ENCODE assay signal across 10 mouse cellular contexts in genomic region chr11:103356032-103356571, GRCm38 (mm10). TPM values are rescaled to one million over a fixed set of nuclear protein-coding genes. Genes with fewer than 3 reads are reported as not detected.
DNase-seq lines count a peak whose midpoint lies in the region; ATAC-seq and TF ChIP-seq lines count a peak whose summit lies in the region.
"Had no signal": no experiment of that assay in that cellular context is flagged by ENCODE, and none has a peak within 500 bp of the region (broad histone marks: within the 10 kb centered on the region; RNA-seq: fewer than 3 reads in every experiment).

No protein-coding gene starts in this region.

- TF ChIP-seq EP300 in stomach, postnatal 0 days (optimal IDR thresholded peaks at IDR 0.05) = no peak

- H3K27ac ChIP-seq in lung, embryonic 16.5 days (ENCODE audit: low read length) = peak overlapping the region; percentile 71; the same call in 1 of the 2 replicates
- H3K27ac ChIP-seq in intestine, embryonic 15.5 days = peak overlapping the region; percentile 88
- peak overlapping the region; percentile 81 for H3K27ac ChIP-seq in stomach, postnatal 0 days (replicated peaks)
- H3K27ac ChIP-seq in hindbrain, embryonic 14.5 days = no peak overlapping the region

- H3K9me3 ChIP-seq in lung, embryonic 16.5 days (ENCODE audit: control insufficient read depth, low read length) = peaks cover 8% of the 10 kb centered on the region
- no peaks in the 10 kb centered on the region for H3K9me3 ChIP-seq in intestine, embryonic 15.5 days
- H3K9me3 ChIP-seq in stomach, postnatal 0 days (ENCODE audit: control insufficient read depth, low read length) = no peaks in the 10 kb centered on the region
- no peaks in the 10 kb centered on the region for H3K9me3 ChIP-seq in hindbrain, embryonic 14.5 days (ENCODE audit: control insufficient read depth, low read length)

- no peak for ATAC-seq in lung, embryonic 16.5 days (ENCODE audit: low read depth)
- peak; percentile 78 for ATAC-seq in intestine, embryonic 15.5 days
- ATAC-seq in stomach, postnatal 0 days (ENCODE audit: low FRiP score, low TSS enrichment) = peak; percentile 57
- ATAC-seq in hindbrain, embryonic 14.5 days (ENCODE audit: low FRiP score) = no peak
- ATAC-seq: activated CD4-positive, CD25-positive, alpha-beta regulatory T cell, adult 4 months; inflammation-experienced regulatory T-cells, adult 6 months had no signal

- 23% methylated on average over 11 of the region's 11 CpGs for WGBS in lung, embryonic 16.5 days
- WGBS in intestine, embryonic 15.5 days = 18% methylated on average over 11 of the region's 11 CpGs
- WGBS in stomach, postnatal 0 days = 26% methylated on average over 11 of the region's 11 CpGs
- WGBS in hindbrain, embryonic 14.5 days = 31% methylated on average over 9 of the region's 11 CpGs

- peaks cover 9% of the 10 kb centered on the region for H3K36me3 ChIP-seq in lung, embryonic 16.5 days (ENCODE audit: control insufficient read depth, insufficient read depth, low read length)
- 0 out of 2 replicates have a peak, but pooled peaks cover 7% of the 10 kb centered on the region for H3K36me3 ChIP-seq in intestine, embryonic 15.5 days
- no peaks in the 10 kb centered on the region for H3K36me3 ChIP-seq in stomach, postnatal 0 days (ENCODE audit: control insufficient read depth, insufficient read depth, low read length)
- no peaks in the 10 kb centered on the region for H3K36me3 ChIP-seq in hindbrain, embryonic 14.5 days (replicated peaks; ENCODE audit: control insufficient read depth, insufficient read depth)

- H3K4me1 ChIP-seq in lung, embryonic 16.5 days (replicated peaks; ENCODE audit: control insufficient read depth, insufficient read depth, low read length) = peaks cover 26% of the 10 kb centered on the region
- H3K4me1 ChIP-seq in intestine, embryonic 15.5 days (replicated peaks) = peaks cover 30% of the 10 kb centered on the region; the same call in 1 of the 2 replicates
- H3K4me1 ChIP-seq in stomach, postnatal 0 days (replicated peaks; ENCODE audit: control insufficient read depth, insufficient read depth) = 0 out of 2 replicates have a peak, but pooled peaks cover 2% of the 10 kb centered on the region
- peaks cover 14% of the 10 kb centered on the region; the same call in 1 of the 2 replicates for H3K4me1 ChIP-seq in hindbrain, embryonic 14.5 days (replicated peaks; ENCODE audit: control insufficient read depth, insufficient read depth, low read length)

- peaks cover 7% of the 10 kb centered on the region for H3K27me3 ChIP-seq in lung, embryonic 16.5 days (ENCODE audit: control insufficient read depth, insufficient read depth, low read depth, low read length)
- peaks cover 11% of the 10 kb centered on the region for H3K27me3 ChIP-seq in intestine, embryonic 15.5 days (replicated peaks)
- H3K27me3 ChIP-seq in stomach, postnatal 0 days (ENCODE audit: control insufficient read depth, insufficient read depth, low read length) = no peaks in the 10 kb centered on the region; the same call in 1 of the 2 replicates
- peaks cover 22% of the 10 kb centered on the region for H3K27me3 ChIP-seq in hindbrain, embryonic 14.5 days (ENCODE audit: control insufficient read depth, insufficient read depth, low read length)

- H3K4me3 ChIP-seq in lung, embryonic 16.5 days (ENCODE audit: low read length) = peak overlapping the region; percentile 18
- H3K4me3 ChIP-seq in intestine, embryonic 15.5 days (replicated peaks) = peak overlapping the region; percentile 39
- H3K4me3 ChIP-seq in stomach, postnatal 0 days (ENCODE audit: low read depth, low read length) = peak overlapping the region; percentile 19; the same call in 1 of the 2 replicates
- H3K4me3 ChIP-seq in hindbrain, embryonic 14.5 days (replicated peaks; ENCODE audit: low read length) = no peak overlapping the region

- no peak for DNase-seq in lung, adult 18-20 months
- DNase-seq in kidney, postnatal 10 days = peak; percentile 69
- DNase-seq in stomach, postnatal 0 days (ENCODE audit: low spot score) = peak; percentile 81
- no peak for DNase-seq in lung, postnatal 25 days (ENCODE audit: low spot score)
- no peak for DNase-seq in hindbrain, embryonic 14.5 days (ENCODE audit: low spot score)
- DNase-seq: right cerebral cortex, adult 18-20 months had no signal

- peak overlapping the region; percentile 39 for H3K4me2 ChIP-seq in lung, embryonic 16.5 days (ENCODE audit: low read depth, low read length)
- peak overlapping the region; percentile 44 for H3K4me2 ChIP-seq in intestine, embryonic 15.5 days (replicated peaks)
- peak overlapping the region; percentile 38 for H3K4me2 ChIP-seq in stomach, postnatal 0 days (replicated peaks; ENCODE audit: low read depth)
- H3K4me2 ChIP-seq in hindbrain, embryonic 14.5 days (replicated peaks) = no peak overlapping the region

- no peak for TF ChIP-seq CTCF in stomach, postnatal 0 days (IDR thresholded peaks at IDR 0.05; ENCODE audit: low read depth)

- peak overlapping the region; percentile 31 for H3K9ac ChIP-seq in lung, embryonic 16.5 days (ENCODE audit: low read length)
- peak overlapping the region; percentile 49 for H3K9ac ChIP-seq in intestine, embryonic 15.5 days
- peak overlapping the region; percentile 50 for H3K9ac ChIP-seq in stomach, postnatal 0 days (ENCODE audit: low read length)
- no peak overlapping the region for H3K9ac ChIP-seq in hindbrain, embryonic 14.5 days

RNA-seq across cellular contexts. Expression of gene Arhgap27, which starts 7.4 kb away (rescaled TPM):
- polyA plus RNA-seq in lung, embryonic 16.5 days (2015; fragmentation: Nextera tagmentation; extraction: Ambion mirVana) = 14.1 and 15.7 TPM in 2 replicates
- 33.0 and 36.2 TPM in 2 replicates for polyA plus RNA-seq in intestine, embryonic 15.5 days (2015; fragmentation: Nextera tagmentation; extraction: Ambion mirVana)
- polyA plus RNA-seq in stomach, postnatal 0 days (2015; fragmentation: Nextera tagmentation; extraction: Ambion mirVana) = 18.2 and 22.1 TPM in 2 replicates
- 3.9 and 5.4 TPM in 2 replicates for polyA plus RNA-seq in hindbrain, embryonic 14.5 days (2014; fragmentation: Nextera tagmentation; extraction: Ambion mirVana)

RNA-seq across cellular contexts. Expression of gene Plekhm1, which starts 56.4 kb away (rescaled TPM):
- polyA plus RNA-seq in lung, embryonic 16.5 days (2015; fragmentation: Nextera tagmentation; extraction: Ambion mirVana) = 9.8 and 10.2 TPM in 2 replicates
- polyA plus RNA-seq in intestine, embryonic 15.5 days (2015; fragmentation: Nextera tagmentation; extraction: Ambion mirVana) = 5.6 and 6.2 TPM in 2 replicates
- 3.6 and 4.2 TPM in 2 replicates for polyA plus RNA-seq in stomach, postnatal 0 days (2015; fragmentation: Nextera tagmentation; extraction: Ambion mirVana)
- 9.2 and 10.3 TPM in 2 replicates for polyA plus RNA-seq in hindbrain, embryonic 14.5 days (2014; fragmentation: Nextera tagmentation; extraction: Ambion mirVana)

Comparison
In these comparisons a context has a peak if more than half of its experiments do, and no peak if none do; other contexts are left out.
1. ATAC-seq: peak in intestine, embryonic 15.5 days (single experiment) and stomach, postnatal 0 days (single experiment); none in lung, embryonic 16.5 days (single experiment) and hindbrain, embryonic 14.5 days (single experiment).
2. DNase-seq: peak in kidney, postnatal 10 days (single experiment) and stomach, postnatal 0 days (single experiment); none in lung, adult 18-20 months (0 of 2), lung, postnatal 25 days (single experiment) and hindbrain, embryonic 14.5 days (single experiment).